Comparison of ENCODE assay signal across 17 mouse cellular contexts in genomic region chr13:70508708-70509374, GRCm38 (mm10).
DNase-seq lines count a peak whose midpoint lies in the region; ATAC-seq lines count a peak whose summit lies in the region.
"Had no signal": no experiment of that assay in that cellular context is flagged by ENCODE, and none has a peak within 500 bp of the region (broad histone marks: within the 10 kb centered on the region; RNA-seq: fewer than 3 reads in every experiment).

No protein-coding gene starts in this region.

- DNase-seq in forebrain, embryonic 14.5 days (ENCODE audit: low spot score) = peak; percentile 50
- peak; percentile 6 for DNase-seq in brain, adult 2 months (ENCODE audit: low read depth, low spot score)
- DNase-seq in mesoderm, embryonic 11.5 days (ENCODE audit: low read depth, low spot score) = peak; percentile 26
- no peak for DNase-seq in adrenal gland, postnatal 4 days (ENCODE audit: low spot score in 2 of 2)
- DNase-seq in lung, adult 18-20 months = no peak
- no peak for DNase-seq in layer of hippocampus, postnatal 25 days (ENCODE audit: extremely low spot score in 1 of 2, low spot score in 1 of 2)
- DNase-seq: cerebellum, adult 11 months; gastrocnemius, postnatal 10 days; kidney, postnatal 14 days; layer of hippocampus, adult 9-11 months; lung, embryonic 14.5 days; right cerebral cortex, postnatal 4 days had no signal

- no peak overlapping the region for H3K9ac ChIP-seq in forebrain, embryonic 14.5 days (ENCODE audit: low read length)
- H3K9ac ChIP-seq in forebrain, embryonic 12.5 days = no peak overlapping the region
- no peak overlapping the region for H3K9ac ChIP-seq in neural tube, embryonic 15.5 days (replicated peaks)
- H3K9ac ChIP-seq: embryonic facial prominence, embryonic 12.5 days; lung, embryonic 14.5 days had no signal

- H3K27ac ChIP-seq in forebrain, embryonic 14.5 days (ENCODE audit: low read depth, low read length) = no peak overlapping the region
- no peak overlapping the region for H3K27ac ChIP-seq in forebrain, embryonic 12.5 days
- no peak overlapping the region for H3K27ac ChIP-seq in neural tube, embryonic 15.5 days (replicated peaks)
- H3K27ac ChIP-seq: embryonic facial prominence, embryonic 12.5 days; heart, embryonic 10.5 days had no signal

- no peaks in the 10 kb centered on the region; the same call in 1 of the 2 replicates for H3K4me1 ChIP-seq in forebrain, embryonic 14.5 days (ENCODE audit: control insufficient read depth, insufficient read depth, low read length)
- peaks cover 10% of the 10 kb centered on the region for H3K4me1 ChIP-seq in forebrain, embryonic 12.5 days
- peaks cover 15% of the 10 kb centered on the region for H3K4me1 ChIP-seq in neural tube, embryonic 15.5 days
- H3K4me1 ChIP-seq: embryonic facial prominence, embryonic 12.5 days; heart, embryonic 10.5 days had no signal

- no peaks in the 10 kb centered on the region for H3K27me3 ChIP-seq in forebrain, embryonic 14.5 days (replicated peaks; ENCODE audit: control insufficient read depth, insufficient read depth, low read length)
- no peaks in the 10 kb centered on the region for H3K27me3 ChIP-seq in forebrain, embryonic 12.5 days
- no peaks in the 10 kb centered on the region for H3K27me3 ChIP-seq in neural tube, embryonic 15.5 days (replicated peaks)
- H3K27me3 ChIP-seq: embryonic facial prominence, embryonic 12.5 days had no signal

- 44% methylated on average over 5 of the region's 5 CpGs for WGBS in forebrain, embryonic 14.5 days
- WGBS in forebrain, embryonic 12.5 days = 51% methylated on average over 5 of the region's 5 CpGs
- WGBS in neural tube, embryonic 15.5 days = 47% methylated on average over 5 of the region's 5 CpGs

- no peak overlapping the region for H3K4me2 ChIP-seq in forebrain, embryonic 14.5 days (ENCODE audit: low read length)
- H3K4me2 ChIP-seq in forebrain, embryonic 12.5 days = no peak overlapping the region
- H3K4me2 ChIP-seq in neural tube, embryonic 15.5 days = no peak overlapping the region
- H3K4me2 ChIP-seq: embryonic facial prominence, embryonic 12.5 days; lung, embryonic 14.5 days had no signal

- H3K36me3 ChIP-seq in forebrain, embryonic 14.5 days (ENCODE audit: control insufficient read depth, insufficient read depth, low read length) = no peaks in the 10 kb centered on the region
- H3K36me3 ChIP-seq in forebrain, embryonic 12.5 days (replicated peaks) = no peaks in the 10 kb centered on the region
- no peaks in the 10 kb centered on the region for H3K36me3 ChIP-seq in neural tube, embryonic 15.5 days
- H3K36me3 ChIP-seq: embryonic facial prominence, embryonic 12.5 days; heart, embryonic 10.5 days had no signal

- peak; percentile 58; the same call in 1 of the 2 replicates for ATAC-seq in forebrain, embryonic 14.5 days
- no peak for ATAC-seq in forebrain, embryonic 12.5 days (ENCODE audit: low FRiP score)
- peak; percentile 57 for ATAC-seq in neural tube, embryonic 15.5 days (ENCODE audit: low FRiP score)
- ATAC-seq: intestine, postnatal 0 days had no signal

- H3K9me3 ChIP-seq in forebrain, embryonic 14.5 days (replicated peaks; ENCODE audit: control insufficient read depth, low read length) = no peaks in the 10 kb centered on the region
- H3K9me3 ChIP-seq in forebrain, embryonic 12.5 days = no peaks in the 10 kb centered on the region; the same call in 1 of the 2 replicates
- no peaks in the 10 kb centered on the region for H3K9me3 ChIP-seq in neural tube, embryonic 15.5 days (replicated peaks)
- H3K9me3 ChIP-seq: embryonic facial prominence, embryonic 12.5 days; heart, embryonic 10.5 days had no signal

- no peak overlapping the region for H3K4me3 ChIP-seq in forebrain, embryonic 14.5 days (ENCODE audit: low read depth, low read length)
- no peak overlapping the region for H3K4me3 ChIP-seq in forebrain, embryonic 12.5 days (replicated peaks)
- H3K4me3 ChIP-seq in neural tube, embryonic 15.5 days (replicated peaks) = no peak overlapping the region
- H3K4me3 ChIP-seq: embryonic facial prominence, embryonic 12.5 days; heart, embryonic 10.5 days had no signal

Comparison
In these comparisons a context has a peak if more than half of its experiments do, and no peak if none do; other contexts are left out.
1. DNase-seq: peak in forebrain, embryonic 14.5 days (single experiment), brain, adult 2 months (single experiment) and mesoderm, embryonic 11.5 days (single experiment); none in adrenal gland, postnatal 4 days (0 of 2), lung, adult 18-20 months (0 of 2) and layer of hippocampus, postnatal 25 days (0 of 2).